Mouse (Mus musculus): ENCODE results near the gene Ier3. TPM values are rescaled to one million over a fixed set of nuclear protein-coding genes. Genes with fewer than 3 reads are reported as not detected.

Ier3 gene
- polyA plus RNA-seq, 1 experiment: 6.2 TPM

DNA sequence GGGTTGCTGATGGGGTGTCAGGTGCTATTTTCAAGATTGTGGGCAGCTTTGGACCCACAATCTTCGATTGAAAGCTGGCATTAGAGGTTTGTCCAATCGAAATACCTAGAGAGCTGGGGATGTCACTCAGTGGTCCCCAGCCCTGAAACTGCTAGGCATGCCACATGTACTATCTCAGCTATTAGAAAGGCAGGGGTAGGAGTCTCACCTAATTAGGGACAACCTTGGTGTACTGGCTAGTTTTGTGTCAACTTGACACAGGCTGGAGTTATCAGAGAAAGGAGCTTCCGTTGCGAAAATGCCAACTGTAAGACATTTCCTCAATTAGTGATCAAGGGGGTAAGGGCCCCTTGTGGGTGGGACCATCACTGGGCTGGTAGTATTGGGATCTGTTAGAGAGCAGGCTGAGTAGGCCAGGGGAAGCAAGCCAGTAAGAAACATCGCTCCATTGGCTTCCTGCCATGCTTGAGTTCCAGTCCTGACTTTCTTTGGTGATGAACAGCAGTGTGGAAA lies 11.8 kb downstream of the Ier3 start:
- no peak overlapping the region for H3K27ac ChIP-seq (ENCODE audit: control insufficient read depth, insufficient read depth, low read length)
- no peak overlapping the region for H3K4me3 ChIP-seq (ENCODE audit: control insufficient read depth, insufficient read depth, low read length)
- H3K36me3 ChIP-seq (ENCODE audit: control insufficient read depth, insufficient read depth, low read length): peaks cover 39% of the 10 kb centered on the region
- 72% methylated on average over 5 of the region's 5 CpGs for WGBS
- H3K27me3 ChIP-seq (ENCODE audit: control insufficient read depth, insufficient read depth, low read length): no peaks in the 10 kb centered on the region
- TF ChIP-seq POLR2A (IDR thresholded peaks at IDR 0.05; ENCODE audit: control insufficient read depth, extremely low read depth, insufficient read depth, low read length, poor library complexity) (no peak), CTCF (IDR thresholded peaks at IDR 0.05; ENCODE audit: borderline replicate concordance, control insufficient read depth, extremely low read depth, insufficient read depth, low read length, poor library complexity) (no peak)
- H3K4me1 ChIP-seq (replicated peaks; ENCODE audit: control insufficient read depth, insufficient read depth, low read length): peaks cover 23% of the 10 kb centered on the region
- DNase-seq: no peak

DNA sequence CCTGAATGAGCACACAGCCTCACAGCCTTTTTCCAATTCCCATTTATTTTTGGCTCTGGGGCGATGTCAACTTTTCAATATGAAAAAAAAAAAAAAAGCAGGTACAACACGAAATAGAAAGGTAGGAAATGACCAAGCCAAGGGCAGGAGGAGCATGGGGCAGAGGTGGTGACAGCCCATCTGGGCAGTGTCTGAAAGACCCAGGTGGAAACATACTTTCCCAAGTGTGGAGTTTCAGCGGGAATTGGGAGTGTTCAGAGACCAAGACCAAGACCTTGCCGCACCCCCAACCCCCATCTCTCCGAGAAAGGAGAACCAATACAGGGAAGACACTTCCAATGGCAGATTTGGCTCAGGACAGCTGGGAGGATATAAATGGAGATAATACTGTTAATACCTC lies 12.4 kb downstream of the Ier3 start:
- H3K4me1 ChIP-seq (replicated peaks; ENCODE audit: control insufficient read depth, insufficient read depth, low read length): peaks cover 26% of the 10 kb centered on the region
- H3K36me3 ChIP-seq (ENCODE audit: control insufficient read depth, insufficient read depth, low read length): peaks cover 39% of the 10 kb centered on the region
- H3K27ac ChIP-seq (ENCODE audit: control insufficient read depth, insufficient read depth, low read length): no peak overlapping the region
- H3K27me3 ChIP-seq (ENCODE audit: control insufficient read depth, insufficient read depth, low read length): no peaks in the 10 kb centered on the region
- H3K4me3 ChIP-seq (ENCODE audit: control insufficient read depth, insufficient read depth, low read length): no peak overlapping the region
- no peak for TF ChIP-seq POLR2A (IDR thresholded peaks at IDR 0.05; ENCODE audit: control insufficient read depth, extremely low read depth, insufficient read depth, low read length, poor library complexity)
- no peak for TF ChIP-seq CTCF (IDR thresholded peaks at IDR 0.05; ENCODE audit: borderline replicate concordance, control insufficient read depth, extremely low read depth, insufficient read depth, low read length, poor library complexity)
- 84% methylated on average over 5 of the region's 5 CpGs for WGBS
- no peak for DNase-seq

DNA sequence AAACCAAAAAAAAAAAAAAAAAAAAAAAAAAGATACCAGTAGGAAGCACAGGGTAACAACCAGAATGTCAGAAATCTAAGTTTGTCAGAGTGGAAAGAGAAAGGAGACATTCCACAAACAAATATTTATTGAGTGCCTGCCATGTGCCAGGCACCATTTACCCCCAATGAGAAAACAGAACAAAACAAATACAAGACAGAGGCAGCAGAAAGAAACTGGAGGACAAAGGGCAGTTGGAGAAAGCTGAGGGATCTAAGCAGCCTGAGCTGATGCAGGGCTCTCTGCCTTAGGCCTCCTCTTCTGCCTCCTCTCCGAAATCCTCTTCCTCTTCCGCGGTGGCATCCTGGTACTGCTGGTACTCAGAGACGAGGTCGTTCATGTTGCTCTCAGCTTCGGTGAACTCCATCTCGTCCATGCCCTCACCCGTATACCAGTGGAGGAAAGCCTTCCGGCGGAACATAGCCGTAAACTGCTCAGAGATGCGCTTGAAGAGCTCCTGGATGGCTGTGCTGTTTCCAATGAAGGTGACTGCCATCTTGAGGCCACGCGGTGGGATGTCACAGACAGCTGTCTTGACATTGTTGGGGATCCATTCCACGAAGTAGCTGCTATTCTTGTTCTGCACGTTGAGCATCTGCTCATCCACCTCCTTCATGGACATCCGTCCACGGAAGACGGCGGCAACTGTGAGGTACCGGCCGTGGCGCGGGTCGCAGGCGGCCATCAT lies 13.4 kb downstream of the Ier3 start:
- peak overlapping the region; percentile 8; the same call in 1 of the 2 replicates for H3K4me3 ChIP-seq (ENCODE audit: control insufficient read depth, insufficient read depth, low read length)
- 76% methylated on average over 26 of the region's 26 CpGs for WGBS
- peaks cover 39% of the 10 kb centered on the region for H3K36me3 ChIP-seq (ENCODE audit: control insufficient read depth, insufficient read depth, low read length)
- peak; percentile 20 for DNase-seq
- peaks cover 26% of the 10 kb centered on the region for H3K4me1 ChIP-seq (replicated peaks; ENCODE audit: control insufficient read depth, insufficient read depth, low read length)
- TF ChIP-seq CTCF (IDR thresholded peaks at IDR 0.05; ENCODE audit: borderline replicate concordance, control insufficient read depth, extremely low read depth, insufficient read depth, low read length, poor library complexity): no peak
- TF ChIP-seq POLR2A (IDR thresholded peaks at IDR 0.05; ENCODE audit: control insufficient read depth, extremely low read depth, insufficient read depth, low read length, poor library complexity): no peak
- H3K27me3 ChIP-seq (ENCODE audit: control insufficient read depth, insufficient read depth, low read length): no peaks in the 10 kb centered on the region
- H3K27ac ChIP-seq (ENCODE audit: control insufficient read depth, insufficient read depth, low read length): no peak overlapping the region

DNA sequence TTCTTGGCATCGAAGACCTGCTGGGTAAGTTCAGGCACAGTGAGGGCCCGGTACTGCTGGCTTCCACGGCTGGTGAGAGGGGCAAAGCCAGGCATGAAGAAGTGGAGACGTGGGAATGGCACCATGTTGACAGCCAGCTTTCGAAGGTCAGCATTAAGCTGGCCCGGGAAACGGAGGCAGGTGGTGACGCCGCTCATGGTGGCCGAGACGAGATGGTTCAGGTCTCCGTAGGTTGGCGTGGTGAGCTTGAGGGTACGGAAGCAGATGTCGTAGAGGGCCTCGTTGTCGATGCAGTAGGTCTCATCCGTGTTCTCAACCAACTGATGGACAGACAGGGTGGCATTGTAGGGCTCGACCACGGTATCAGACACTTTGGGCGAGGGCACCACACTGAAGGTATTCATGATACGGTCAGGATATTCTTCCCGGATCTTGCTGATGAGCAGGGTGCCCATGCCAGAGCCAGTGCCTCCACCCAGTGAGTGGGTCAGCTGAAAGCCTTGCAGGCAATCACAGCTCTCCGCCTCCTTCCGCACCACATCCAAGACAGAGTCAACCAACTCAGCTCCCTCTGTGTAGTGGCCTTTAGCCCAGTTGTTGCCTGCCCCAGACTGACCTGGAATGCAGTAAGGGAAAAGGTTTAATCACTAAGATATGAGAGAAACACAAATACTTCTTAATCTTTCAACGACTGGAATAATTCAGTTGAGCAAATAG lies 14.1 kb downstream of the Ier3 start:
- H3K27ac ChIP-seq (ENCODE audit: control insufficient read depth, insufficient read depth, low read length): no peak overlapping the region
- peaks cover 39% of the 10 kb centered on the region for H3K36me3 ChIP-seq (ENCODE audit: control insufficient read depth, insufficient read depth, low read length)
- WGBS: 81% methylated on average over 26 of the region's 26 CpGs
- peak; percentile 14 for DNase-seq
- no peaks in the 10 kb centered on the region for H3K27me3 ChIP-seq (ENCODE audit: control insufficient read depth, insufficient read depth, low read length)
- H3K4me1 ChIP-seq (replicated peaks; ENCODE audit: control insufficient read depth, insufficient read depth, low read length): peaks cover 24% of the 10 kb centered on the region
- peak overlapping the region; percentile 8; the same call in 1 of the 2 replicates for H3K4me3 ChIP-seq (ENCODE audit: control insufficient read depth, insufficient read depth, low read length)
- TF ChIP-seq POLR2A (IDR thresholded peaks at IDR 0.05; ENCODE audit: control insufficient read depth, extremely low read depth, insufficient read depth, low read length, poor library complexity) (no peak), CTCF (IDR thresholded peaks at IDR 0.05; ENCODE audit: borderline replicate concordance, control insufficient read depth, extremely low read depth, insufficient read depth, low read length, poor library complexity) (no peak)

DNA sequence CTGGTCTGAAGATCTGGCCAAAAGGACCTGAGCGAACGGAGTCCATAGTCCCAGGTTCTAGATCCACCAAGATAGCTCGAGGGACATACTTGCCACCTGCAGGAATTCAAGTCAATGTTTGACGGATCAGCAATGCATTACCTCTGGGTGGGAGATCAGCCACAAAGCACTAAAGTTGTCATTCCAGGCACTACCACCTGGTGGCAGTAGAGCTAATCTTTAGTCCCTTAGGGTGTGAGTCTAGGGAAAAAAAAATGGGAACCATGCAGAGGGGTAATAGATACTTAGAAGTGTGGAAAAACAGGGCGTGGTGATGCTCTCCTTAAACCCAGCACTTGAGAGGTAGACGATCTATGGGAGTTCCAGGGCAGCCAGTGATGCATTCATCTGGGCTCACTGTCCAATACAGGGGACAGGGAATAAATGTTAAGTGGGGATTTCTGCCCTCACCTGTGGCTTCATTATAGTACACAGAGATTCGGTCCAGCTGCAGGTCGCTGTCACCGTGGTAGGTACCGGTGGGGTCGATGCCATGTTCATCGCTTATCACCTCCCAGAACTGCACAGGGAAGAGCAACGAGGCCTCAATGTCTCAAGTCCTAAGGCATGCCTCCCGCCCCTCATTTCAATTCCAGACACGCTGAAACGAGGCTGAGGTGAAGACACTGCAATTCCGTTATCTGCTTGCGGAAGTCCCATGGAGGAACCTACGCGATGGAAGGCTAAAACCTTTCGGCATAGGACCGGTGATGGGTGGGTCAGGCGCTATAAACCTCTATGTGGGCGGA lies 14.9 kb downstream of the Ier3 start:
- Histone ChIP-seq H3K4me1 (replicated peaks; ENCODE audit: control insufficient read depth, insufficient read depth, low read length) (peaks cover 24% of the 10 kb centered on the region), H3K36me3 (ENCODE audit: control insufficient read depth, insufficient read depth, low read length) (peaks cover 39% of the 10 kb centered on the region), H3K27ac (ENCODE audit: control insufficient read depth, insufficient read depth, low read length) (peak overlapping the region; percentile 26; the same call in 1 of the 2 replicates), H3K4me3 (ENCODE audit: control insufficient read depth, insufficient read depth, low read length) (peak overlapping the region; percentile 87), H3K27me3 (ENCODE audit: control insufficient read depth, insufficient read depth, low read length) (no peaks in the 10 kb centered on the region)
- DNase-seq: peak; percentile 83
- TF ChIP-seq POLR2A (IDR thresholded peaks at IDR 0.05; ENCODE audit: control insufficient read depth, extremely low read depth, insufficient read depth, low read length, poor library complexity) (no peak), CTCF (IDR thresholded peaks at IDR 0.05; ENCODE audit: borderline replicate concordance, control insufficient read depth, extremely low read depth, insufficient read depth, low read length, poor library complexity) (no peak)
- 8% methylated on average over 24 of the region's 24 CpGs for WGBS

DNA sequence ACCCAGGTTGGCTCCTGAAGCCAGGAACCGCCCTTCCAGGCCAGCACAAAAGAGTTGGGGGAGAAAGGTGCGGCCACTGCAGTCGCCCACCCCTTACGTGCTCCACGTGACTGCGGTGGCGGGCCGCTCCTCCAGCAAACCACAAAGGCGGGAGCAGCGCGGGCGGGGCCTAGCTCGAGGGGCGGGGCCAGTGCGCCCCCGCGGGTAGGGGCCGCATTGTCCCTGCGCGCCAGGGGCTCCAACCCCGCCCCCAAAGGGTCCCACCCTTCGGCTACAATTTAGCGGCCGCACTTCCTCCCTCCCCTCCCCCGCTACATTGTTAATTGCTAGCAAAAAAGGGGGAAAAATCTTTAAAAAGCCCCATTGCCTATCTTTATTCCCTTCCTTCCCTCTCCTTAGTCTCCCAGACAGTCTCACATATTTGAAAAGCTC lies 15.5 kb downstream of the Ier3 start:
- H3K4me1 ChIP-seq (replicated peaks; ENCODE audit: control insufficient read depth, insufficient read depth, low read length): peaks cover 25% of the 10 kb centered on the region
- H3K27ac ChIP-seq (ENCODE audit: control insufficient read depth, insufficient read depth, low read length): peak overlapping the region; percentile 90
- H3K4me3 ChIP-seq (ENCODE audit: control insufficient read depth, insufficient read depth, low read length): peak overlapping the region; percentile 87
- WGBS: 2% methylated on average over 25 of the region's 25 CpGs
- DNase-seq: peak; percentile 97
- TF ChIP-seq POLR2A (IDR thresholded peaks at IDR 0.05; ENCODE audit: control insufficient read depth, extremely low read depth, insufficient read depth, low read length, poor library complexity) (no peak), CTCF (IDR thresholded peaks at IDR 0.05; ENCODE audit: borderline replicate concordance, control insufficient read depth, extremely low read depth, insufficient read depth, low read length, poor library complexity) (no peak)
- H3K27me3 ChIP-seq (ENCODE audit: control insufficient read depth, insufficient read depth, low read length): no peaks in the 10 kb centered on the region
- peaks cover 39% of the 10 kb centered on the region for H3K36me3 ChIP-seq (ENCODE audit: control insufficient read depth, insufficient read depth, low read length)
